Mouse (Mus musculus): ENCODE data around the gene Atp6v1a. TPM values are rescaled to one million over a fixed set of nuclear protein-coding genes. Genes with fewer than 3 reads are reported as not detected.
A peak's percentile ranks its signal among the peaks of the same experiment; 100 is the strongest.

Gene Atp6v1a
- total and polyA plus RNA-seq, 3 experiments, result 2.7 to 174 (median 57.4) TPM

GRCm38 (mm10) chr16:44039112-44039511 lies 100.4 kb downstream of the Atp6v1a start:
- Histone ChIP-seq H3K4me1 (ENCODE audit: insufficient read depth, low read depth, low read length) (no peaks in the 10 kb centered on the region), H3K27me3 (ENCODE audit: insufficient read depth, low read length) (no peaks in the 10 kb centered on the region), H3K4me3 (ENCODE audit: low read depth, low read length) (no peak overlapping the region), H3K36me3 (replicated peaks) (no peaks in the 10 kb centered on the region), H3K9me3 (replicated peaks) (no peaks in the 10 kb centered on the region)
- ATAC-seq (ENCODE audit: extremely low read depth, insufficient number of reproducible peaks, low FRiP score, poor library complexity, severe bottlenecking), result no peak
- no peak for DNase-seq (ENCODE audit: low spot score)
- TF ChIP-seq GATA1 (IDR thresholded peaks at IDR 0.05; ENCODE audit: borderline replicate concordance, low read length), result no peak
- TF ChIP-seq GATA2 (IDR thresholded peaks at IDR 0.05; ENCODE audit: borderline replicate concordance, low read depth, low read length), result no peak
- TF ChIP-seq POLR2AphosphoS5 (IDR thresholded peaks at IDR 0.05; ENCODE audit: insufficient replicate concordance, low read depth, low read length), result no peak
- 0 out of 2 replicates have a peak, but pooled peaks have one; percentile 8 for TF ChIP-seq CTCF (IDR thresholded peaks at IDR 0.05; ENCODE audit: low read depth, low read length)

Other genes starting within 250 kb of the Atp6v1a start
- gene Ccdc191, start 249.9 kb downstream of the Atp6v1a start, total RNA-seq (2014; fragmentation: Nextera tagmentation), result 16.3 and 22.2 TPM in 2 replicates
- 11.2 and 19.6 TPM in 2 replicates for gene Ccdc191, start 249.9 kb downstream of the Atp6v1a start, total RNA-seq (2017)
- gene Ccdc191, start 249.9 kb downstream of the Atp6v1a start, polyA plus RNA-seq (2012), result 1.9 and 2.9 TPM in 2 replicates
- 19.2 and 24.8 TPM in 2 replicates for gene Qtrt2, start 212.9 kb downstream of the Atp6v1a start, total RNA-seq (2014; fragmentation: Nextera tagmentation)
- gene Qtrt2, start 212.9 kb downstream of the Atp6v1a start, total RNA-seq (2017), result 27.5 and 31.9 TPM in 2 replicates
- 2.2 and 6.0 TPM in 2 replicates for gene Qtrt2, start 212.9 kb downstream of the Atp6v1a start, polyA plus RNA-seq (2012)
- 0.90 TPM in 1 of 2 replicates, not detected in the other for gene Zdhhc23, start 159.9 kb downstream of the Atp6v1a start, total RNA-seq (2014; fragmentation: Nextera tagmentation)
- gene Zdhhc23, start 159.9 kb downstream of the Atp6v1a start, total RNA-seq (2017), result 0.52 and 0.55 TPM in 2 replicates
- gene Zdhhc23, start 159.9 kb downstream of the Atp6v1a start, polyA plus RNA-seq (2012), result 0.11 and 0.21 TPM in 2 replicates
- 1.4 and 1.7 TPM in 2 replicates for gene Gramd1c, start 76.4 kb downstream of the Atp6v1a start, total RNA-seq (2014; fragmentation: Nextera tagmentation)
- gene Gramd1c, start 76.4 kb downstream of the Atp6v1a start, total RNA-seq (2017), result 8.4 and 11.2 TPM in 2 replicates
- gene Gramd1c, start 76.4 kb downstream of the Atp6v1a start, polyA plus RNA-seq (2012), result 0.08 and 0.10 TPM in 2 replicates
- gene Naa50, start 125 bp upstream of the Atp6v1a start, total RNA-seq (2014; fragmentation: Nextera tagmentation), result 171 and 207 TPM in 2 replicates
- 73.3 and 89.8 TPM in 2 replicates for gene Naa50, start 125 bp upstream of the Atp6v1a start, total RNA-seq (2017)
- gene Naa50, start 125 bp upstream of the Atp6v1a start, polyA plus RNA-seq (2012), result 44.5 and 57.3 TPM in 2 replicates
- 50.4 and 56.7 TPM in 2 replicates for gene Usf3, start 33.5 kb upstream of the Atp6v1a start, total RNA-seq (2014; fragmentation: Nextera tagmentation)
- gene Usf3, start 33.5 kb upstream of the Atp6v1a start, total RNA-seq (2017), result 10.2 TPM in 2 replicates
- 4.0 and 4.4 TPM in 2 replicates for gene Usf3, start 33.5 kb upstream of the Atp6v1a start, polyA plus RNA-seq (2012)
- gene Sidt1, start 193.5 kb upstream of the Atp6v1a start, total RNA-seq (2014; fragmentation: Nextera tagmentation), result not detected in 2 replicates
- 1.1 TPM in 1 of 2 replicates, not detected in the other for gene Sidt1, start 193.5 kb upstream of the Atp6v1a start, total RNA-seq (2017)
- not detected in 2 replicates for gene Sidt1, start 193.5 kb upstream of the Atp6v1a start, polyA plus RNA-seq (2012)
- 21.0 and 27.7 TPM in 2 replicates for gene Spice1, start 207.4 kb upstream of the Atp6v1a start, total RNA-seq (2014; fragmentation: Nextera tagmentation)
- 20.9 and 24.4 TPM in 2 replicates for gene Spice1, start 207.4 kb upstream of the Atp6v1a start, total RNA-seq (2017)
- gene Spice1, start 207.4 kb upstream of the Atp6v1a start, polyA plus RNA-seq (2012), result 5.7 and 5.9 TPM in 2 replicates

Data from G1E (cell line).